Mouse (Mus musculus) megakaryocyte-erythroid progenitor cell, adult 5-6 weeks (primary cell): ENCODE measurements around the gene Ado. TPM values are rescaled to one million over a fixed set of nuclear protein-coding genes. Genes with fewer than 3 reads are reported as not detected.

ENCODE experiments used
- total RNA-seq, 2 experiments: library from RNA; stranded (forward) in 1 of 2; stranded (reverse) in 1 of 2; fragments of 200-1000, 215-1000 nt in 1 of 2; fragments of >200 nt in 1 of 2; fragmentation: Nextera tagmentation in 1 of 2; gene quantifications; 2 replicates each; pipeline ENCODE4 v1.2.3; 2014 to 2017

Gene Ado
- total RNA-seq, 2 experiments from 2014 or later, result 14.1 to 22.6 TPM

Other genes with a start within 250 kb of the Ado start
- not detected in 2 replicates for gene Egr2, start 13.5 kb downstream of the Ado start, total RNA-seq (2014; fragmentation: Nextera tagmentation)
- gene Egr2, start 13.5 kb downstream of the Ado start, total RNA-seq (2017), result 5.8 and 18.5 TPM in 2 replicates